Mouse (Mus musculus) brain, embryonic 14.5 days (tissue): ENCODE measurements at regions not wholly inside any gene's neighbourhood (a gene's known extent, or its start where the extent isn't known, plus 50 kb on each side); places are given as distances from the start of the nearest gene placed in this dataset.

Source experiments
- CTCF ChIP-seq: fragments of 200-500 bp; IDR thresholded peaks from 2 replicates; pipeline ENCODE4 v1.5.1; 2012; ENCODE audit warnings: inconsistent platforms, mild to moderate bottlenecking, moderate library complexity, borderline replicate concordance; ENCODE audit not compliant: insufficient read depth, insufficient read length; ENCODE audit errors: extremely low read depth
- POLR2A ChIP-seq: fragments of 200-500 bp; IDR thresholded peaks from 2 replicates; pipeline ENCODE4 v1.6.1; 2012; ENCODE audit warnings: mild to moderate bottlenecking, inconsistent platforms, borderline replicate concordance; ENCODE audit not compliant: poor library complexity, insufficient read depth, insufficient read length, severe bottlenecking; ENCODE audit errors: extremely low read depth

- no peak for TF ChIP-seq CTCF
- no peak for TF ChIP-seq POLR2A
These were observed 535.6 kb upstream of the Pkn2 start for GRCm38 (mm10) chr3:143417401-143417800.
